Mouse (Mus musculus): ENCODE results near the gene Jak1. TPM values are rescaled to one million over a fixed set of nuclear protein-coding genes. Genes with fewer than 3 reads are reported as not detected.

The Jak1 gene
- polyA plus RNA-seq, 1 experiment from 2014 or later, result 65.1 TPM

DNA sequence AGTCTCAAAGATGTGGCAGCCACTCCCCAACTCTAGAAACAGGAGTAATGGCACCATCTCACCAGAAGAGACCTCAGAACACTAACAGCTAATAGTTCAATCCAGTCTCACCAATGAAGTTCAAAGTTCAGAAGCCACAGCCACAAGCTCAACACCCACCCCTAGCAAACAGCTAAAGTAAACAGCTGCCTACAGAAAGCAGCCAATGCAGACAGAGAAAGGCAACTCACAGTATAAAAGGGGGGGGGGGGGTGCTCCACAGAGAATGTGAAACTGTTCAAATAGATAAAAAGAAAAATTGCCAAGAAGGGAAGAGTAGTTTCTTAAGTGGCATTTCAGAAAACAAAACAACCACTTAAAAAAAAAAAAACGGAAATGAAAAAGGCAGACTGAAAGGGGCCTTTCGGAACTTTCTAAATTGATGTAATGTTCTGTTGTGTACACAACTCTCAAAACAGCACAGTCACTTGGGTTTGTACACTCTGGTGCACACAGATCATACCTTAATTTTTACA, 48.0 kb downstream of the Jak1 start:
- Histone ChIP-seq H3K4me3 (ENCODE audit: low read depth, low read length) (no peak overlapping the region), H3K4me1 (ENCODE audit: control insufficient read depth, insufficient read depth, low read length) (no peaks in the 10 kb centered on the region; the same call in 1 of the 2 replicates), H3K4me2 (no peak overlapping the region), H3K27me3 (ENCODE audit: control insufficient read depth, insufficient read depth, low read length) (no peaks in the 10 kb centered on the region), H3K27ac (ENCODE audit: low read depth, low read length) (no peak overlapping the region), H3K9me3 (replicated peaks; ENCODE audit: control insufficient read depth, low read length) (no peaks in the 10 kb centered on the region), H3K36me3 (ENCODE audit: control insufficient read depth, insufficient read depth, low read length) (no peaks in the 10 kb centered on the region), H3K9ac (ENCODE audit: low read depth, low read length) (no peak overlapping the region)
- ATAC-seq (replicated peaks; ENCODE audit: insufficient number of reproducible peaks, low FRiP score, low TSS enrichment), result no peak
- 75% methylated on average over 2 of the region's 2 CpGs for WGBS (ENCODE audit: insufficient replicate concordance)

DNA sequence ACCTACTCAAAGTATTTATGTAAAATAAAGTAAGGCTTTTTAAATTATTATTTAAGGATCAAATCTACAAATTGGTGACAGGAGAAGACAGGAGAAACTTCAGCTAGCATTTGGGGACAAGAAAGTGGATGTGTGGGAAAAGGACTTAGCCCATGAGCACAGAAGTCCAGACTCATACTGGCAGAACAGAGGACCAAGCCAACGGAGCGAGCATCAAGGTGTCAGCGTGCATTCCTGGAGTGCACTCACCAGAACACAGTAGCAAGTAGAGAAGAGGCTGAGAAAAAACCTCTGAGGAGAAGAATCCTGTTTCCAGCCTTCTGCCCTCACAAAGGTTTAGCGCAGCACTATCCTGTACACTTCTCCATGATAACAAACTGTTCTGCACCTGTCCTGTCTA, 48.8 kb downstream of the Jak1 start:
- Histone ChIP-seq H3K27me3 (ENCODE audit: control insufficient read depth, insufficient read depth, low read length) (no peaks in the 10 kb centered on the region), H3K9me3 (replicated peaks; ENCODE audit: control insufficient read depth, low read length) (no peaks in the 10 kb centered on the region), H3K4me1 (ENCODE audit: control insufficient read depth, insufficient read depth, low read length) (no peaks in the 10 kb centered on the region; the same call in 1 of the 2 replicates), H3K27ac (ENCODE audit: low read depth, low read length) (no peak overlapping the region), H3K36me3 (ENCODE audit: control insufficient read depth, insufficient read depth, low read length) (no peaks in the 10 kb centered on the region), H3K9ac (ENCODE audit: low read depth, low read length) (no peak overlapping the region), H3K4me3 (ENCODE audit: low read depth, low read length) (no peak overlapping the region), H3K4me2 (no peak overlapping the region)
- WGBS (ENCODE audit: insufficient replicate concordance), result 85% methylated on average over 4 of the region's 4 CpGs
- no peak for ATAC-seq (replicated peaks; ENCODE audit: insufficient number of reproducible peaks, low FRiP score, low TSS enrichment)

DNA sequence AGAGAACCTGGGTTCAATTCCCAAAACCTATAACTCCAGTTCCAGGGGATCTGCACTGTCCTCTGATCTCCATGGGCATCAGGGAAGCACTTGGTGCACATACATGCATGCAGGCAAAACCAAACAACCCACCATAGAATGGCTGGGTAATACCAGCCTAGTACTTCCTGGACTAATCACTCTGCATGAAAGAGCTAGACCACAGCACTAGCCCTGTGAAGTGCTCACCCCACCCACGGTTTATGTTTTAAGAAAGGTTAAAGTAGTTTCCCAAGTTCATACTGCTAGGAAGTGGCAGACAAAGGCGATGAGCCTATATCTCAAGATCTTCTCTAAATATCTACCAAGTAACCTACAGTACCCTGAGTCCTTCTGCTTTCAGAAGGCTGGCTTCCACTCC, 51.6 kb downstream of the Jak1 start:
- H3K36me3 ChIP-seq (ENCODE audit: control insufficient read depth, insufficient read depth, low read length), result no peaks in the 10 kb centered on the region
- no peak overlapping the region for H3K27ac ChIP-seq (ENCODE audit: low read depth, low read length)
- whole genome bisulfite sequencing (ENCODE audit: insufficient replicate concordance), result 84% methylated on average over 2 of the region's 2 CpGs

DNA sequence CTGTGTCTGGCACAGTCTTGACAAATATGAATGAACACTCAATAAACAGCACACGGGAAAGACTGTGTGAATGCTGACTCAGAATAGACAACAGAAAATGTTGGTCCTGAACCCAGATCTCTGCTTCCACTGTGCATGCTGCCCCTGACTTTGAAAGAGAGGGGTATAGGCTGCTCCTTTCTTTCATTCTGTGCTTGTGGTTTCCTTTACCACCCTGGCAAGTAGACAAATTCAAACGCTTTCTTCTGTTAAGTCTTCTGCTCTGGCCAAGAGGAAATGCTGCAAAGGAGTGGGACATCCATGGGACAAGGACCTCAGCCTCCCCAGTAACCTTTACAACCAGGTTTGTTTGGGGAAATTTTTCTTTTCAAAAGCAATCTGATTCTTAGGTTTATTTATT, 57.6 kb downstream of the Jak1 start:
- no peaks in the 10 kb centered on the region for H3K9me3 ChIP-seq (replicated peaks; ENCODE audit: control insufficient read depth, low read length)
- H3K4me3 ChIP-seq (ENCODE audit: low read depth, low read length), result no peak overlapping the region
- 71% methylated on average over 2 of the region's 2 CpGs for WGBS (ENCODE audit: insufficient replicate concordance)
- H3K27me3 ChIP-seq (ENCODE audit: control insufficient read depth, insufficient read depth, low read length), result no peaks in the 10 kb centered on the region
- ATAC-seq (replicated peaks; ENCODE audit: insufficient number of reproducible peaks, low FRiP score, low TSS enrichment), result no peak
- H3K9ac ChIP-seq (ENCODE audit: low read depth, low read length), result no peak overlapping the region
- peaks cover 7% of the 10 kb centered on the region; the same call in 1 of the 2 replicates for H3K4me1 ChIP-seq (ENCODE audit: control insufficient read depth, insufficient read depth, low read length)
- no peak overlapping the region for H3K27ac ChIP-seq (ENCODE audit: low read depth, low read length)
- H3K36me3 ChIP-seq (ENCODE audit: control insufficient read depth, insufficient read depth, low read length), result no peaks in the 10 kb centered on the region
- no peak overlapping the region for H3K4me2 ChIP-seq

More for the DNA sequence above, 51.6 kb downstream of the Jak1 start:
- Histone ChIP-seq H3K4me2 (no peak overlapping the region), H3K4me3 (ENCODE audit: low read depth, low read length) (no peak overlapping the region), H3K4me1 (ENCODE audit: control insufficient read depth, insufficient read depth, low read length) (no peaks in the 10 kb centered on the region), H3K27me3 (ENCODE audit: control insufficient read depth, insufficient read depth, low read length) (no peaks in the 10 kb centered on the region), H3K9ac (ENCODE audit: low read depth, low read length) (no peak overlapping the region), H3K9me3 (replicated peaks; ENCODE audit: control insufficient read depth, low read length) (no peaks in the 10 kb centered on the region)
- no peak for ATAC-seq (replicated peaks; ENCODE audit: insufficient number of reproducible peaks, low FRiP score, low TSS enrichment)

DNA sequence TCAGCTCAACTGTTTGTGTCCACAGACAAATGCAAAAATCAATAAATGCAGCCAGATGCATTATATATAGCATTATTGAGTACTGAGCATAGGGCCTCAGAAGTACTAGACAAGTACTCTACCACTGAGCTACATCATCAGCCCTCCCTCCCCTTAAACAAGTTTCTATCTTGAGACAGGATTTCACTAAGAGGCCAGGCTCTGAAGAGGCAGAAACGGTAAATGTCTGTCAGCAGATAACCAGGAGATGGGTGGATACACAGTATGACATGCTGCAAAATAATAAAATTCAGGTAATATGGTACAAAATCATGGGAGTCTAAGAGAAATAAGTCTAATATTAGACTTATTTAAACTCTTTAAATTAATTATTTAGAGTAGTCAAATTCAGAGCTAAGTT, 61.6 kb downstream of the Jak1 start:
- Histone ChIP-seq H3K27me3 (ENCODE audit: control insufficient read depth, insufficient read depth, low read length) (no peaks in the 10 kb centered on the region), H3K27ac (ENCODE audit: low read depth, low read length) (no peak overlapping the region), H3K4me3 (ENCODE audit: low read depth, low read length) (no peak overlapping the region), H3K36me3 (ENCODE audit: control insufficient read depth, insufficient read depth, low read length) (no peaks in the 10 kb centered on the region), H3K9ac (ENCODE audit: low read depth, low read length) (no peak overlapping the region), H3K4me1 (ENCODE audit: control insufficient read depth, insufficient read depth, low read length) (peaks cover 15% of the 10 kb centered on the region), H3K9me3 (replicated peaks; ENCODE audit: control insufficient read depth, low read length) (no peaks in the 10 kb centered on the region), H3K4me2 (no peak overlapping the region)
- WGBS (ENCODE audit: insufficient replicate concordance), result 32% methylated on average over 1 of the region's 1 CpGs
- ATAC-seq (replicated peaks; ENCODE audit: insufficient number of reproducible peaks, low FRiP score, low TSS enrichment), result no peak

DNA sequence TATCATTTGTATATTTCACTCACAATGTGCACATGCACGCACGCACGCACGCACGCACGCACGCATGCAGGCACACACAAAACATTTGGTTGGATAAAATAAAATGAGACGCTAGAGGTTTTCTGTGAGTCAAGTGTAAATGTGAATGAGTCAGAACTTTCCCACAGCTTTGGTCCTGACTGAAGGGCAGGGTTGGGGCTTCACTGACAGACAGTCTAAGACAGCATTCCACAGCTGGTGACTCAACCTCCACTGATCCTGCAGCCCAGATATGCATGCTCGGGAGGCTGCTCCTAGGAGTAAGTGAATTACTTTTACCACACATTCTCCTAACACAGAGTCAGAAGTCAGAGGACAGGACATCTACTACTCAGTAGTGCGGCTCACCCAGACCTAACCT, 62.5 kb downstream of the Jak1 start:
- ATAC-seq (replicated peaks; ENCODE audit: insufficient number of reproducible peaks, low FRiP score, low TSS enrichment), result peak; percentile 63; the same call in 1 of the 2 replicates
- Histone ChIP-seq H3K9me3 (replicated peaks; ENCODE audit: control insufficient read depth, low read length) (no peaks in the 10 kb centered on the region), H3K4me1 (ENCODE audit: control insufficient read depth, insufficient read depth, low read length) (peaks cover 20% of the 10 kb centered on the region), H3K36me3 (ENCODE audit: control insufficient read depth, insufficient read depth, low read length) (no peaks in the 10 kb centered on the region), H3K27me3 (ENCODE audit: control insufficient read depth, insufficient read depth, low read length) (no peaks in the 10 kb centered on the region), H3K4me3 (ENCODE audit: low read depth, low read length) (no peak overlapping the region), H3K9ac (ENCODE audit: low read depth, low read length) (no peak overlapping the region), H3K27ac (ENCODE audit: low read depth, low read length) (no peak overlapping the region), H3K4me2 (no peak overlapping the region)
- 78% methylated on average over 10 of the region's 10 CpGs for WGBS (ENCODE audit: insufficient replicate concordance)

DNA sequence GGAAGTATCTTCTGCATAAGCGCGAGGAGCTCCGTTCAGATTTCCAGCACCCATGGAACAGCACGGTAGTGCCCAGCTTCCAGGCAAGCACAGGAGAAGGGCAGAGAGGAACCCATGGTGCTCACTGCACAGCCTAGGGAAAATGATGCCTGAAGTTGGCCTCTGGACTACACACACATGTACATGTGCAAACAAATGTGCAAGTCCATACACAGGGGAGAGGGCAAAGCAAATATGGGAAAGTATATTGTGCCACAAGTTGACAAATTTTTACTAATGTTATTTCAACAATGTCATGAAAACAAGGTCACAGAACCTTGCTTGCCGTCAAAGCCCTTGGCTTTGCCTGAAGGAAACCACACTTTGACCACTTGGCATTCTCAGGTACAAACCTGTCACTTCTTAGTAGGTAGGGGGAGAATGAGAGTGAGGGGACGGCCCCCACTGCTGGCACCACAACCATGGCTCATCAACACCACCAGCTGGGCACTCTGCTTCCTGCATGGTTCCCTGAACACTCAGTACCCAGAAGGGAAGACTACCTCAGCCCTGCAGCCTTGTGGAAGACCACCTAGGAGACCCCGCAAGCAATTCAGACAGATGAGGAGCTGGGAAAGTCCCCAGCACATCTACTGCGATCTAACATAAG, 65.5 kb downstream of the Jak1 start:
- Histone ChIP-seq H3K9me3 (replicated peaks; ENCODE audit: control insufficient read depth, low read length) (no peaks in the 10 kb centered on the region), H3K27ac (ENCODE audit: low read depth, low read length) (no peak overlapping the region), H3K27me3 (ENCODE audit: control insufficient read depth, insufficient read depth, low read length) (no peaks in the 10 kb centered on the region), H3K36me3 (ENCODE audit: control insufficient read depth, insufficient read depth, low read length) (no peaks in the 10 kb centered on the region), H3K9ac (ENCODE audit: low read depth, low read length) (no peak overlapping the region), H3K4me1 (ENCODE audit: control insufficient read depth, insufficient read depth, low read length) (peaks cover 20% of the 10 kb centered on the region), H3K4me2 (no peak overlapping the region), H3K4me3 (ENCODE audit: low read depth, low read length) (no peak overlapping the region)
- 87% methylated on average over 8 of the region's 8 CpGs for WGBS (ENCODE audit: insufficient replicate concordance)
- ATAC-seq (replicated peaks; ENCODE audit: insufficient number of reproducible peaks, low FRiP score, low TSS enrichment), result no peak

DNA sequence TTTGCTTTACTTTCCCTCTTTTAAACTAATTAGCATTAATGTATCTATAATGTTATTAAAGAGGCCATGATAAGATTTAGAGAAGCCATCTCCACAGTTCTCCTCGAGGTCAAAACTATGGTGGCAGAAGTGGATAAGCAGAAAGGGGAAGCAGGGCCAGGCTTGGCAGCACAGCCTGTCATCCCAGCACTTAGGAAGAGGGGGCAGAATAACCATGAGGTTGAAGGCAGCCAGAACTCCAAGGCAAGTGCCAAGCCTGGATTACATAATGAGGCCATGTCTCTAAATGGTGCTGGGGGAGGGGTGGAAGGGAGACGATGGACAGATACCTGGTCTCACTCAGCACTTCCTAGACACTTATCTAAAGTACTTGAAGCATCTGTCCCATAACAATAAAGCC, 66.7 kb downstream of the Jak1 start:
- ATAC-seq (replicated peaks; ENCODE audit: insufficient number of reproducible peaks, low FRiP score, low TSS enrichment), result no peak
- Histone ChIP-seq H3K27me3 (ENCODE audit: control insufficient read depth, insufficient read depth, low read length) (no peaks in the 10 kb centered on the region), H3K9ac (ENCODE audit: low read depth, low read length) (no peak overlapping the region), H3K36me3 (ENCODE audit: control insufficient read depth, insufficient read depth, low read length) (no peaks in the 10 kb centered on the region), H3K4me1 (ENCODE audit: control insufficient read depth, insufficient read depth, low read length) (peaks cover 20% of the 10 kb centered on the region), H3K4me3 (ENCODE audit: low read depth, low read length) (no peak overlapping the region), H3K27ac (ENCODE audit: low read depth, low read length) (no peak overlapping the region), H3K9me3 (replicated peaks; ENCODE audit: control insufficient read depth, low read length) (no peaks in the 10 kb centered on the region), H3K4me2 (no peak overlapping the region)
- WGBS (ENCODE audit: insufficient replicate concordance), result 15% methylated on average over 2 of the region's 2 CpGs

Measured in heart, embryonic 11.5 days (tissue).